Mouse (Mus musculus) ES-E14 (cell line): Measurements from ENCODE around the gene Sepsecs.

Experiments
- HCFC1 ChIP-seq: IDR thresholded peaks from 2 replicates; pipeline ENCODE4 v1.6.1; 2012; ENCODE audit warnings: low read length, inconsistent platforms, borderline replicate concordance; ENCODE audit not compliant: insufficient read depth
- MAFK ChIP-seq: IDR thresholded peaks from 2 replicates; pipeline ENCODE4 v1.6.1; 2014; ENCODE audit warnings: mild to moderate bottlenecking, low read depth, low read length, inconsistent platforms; ENCODE audit not compliant: insufficient read depth

DNA sequence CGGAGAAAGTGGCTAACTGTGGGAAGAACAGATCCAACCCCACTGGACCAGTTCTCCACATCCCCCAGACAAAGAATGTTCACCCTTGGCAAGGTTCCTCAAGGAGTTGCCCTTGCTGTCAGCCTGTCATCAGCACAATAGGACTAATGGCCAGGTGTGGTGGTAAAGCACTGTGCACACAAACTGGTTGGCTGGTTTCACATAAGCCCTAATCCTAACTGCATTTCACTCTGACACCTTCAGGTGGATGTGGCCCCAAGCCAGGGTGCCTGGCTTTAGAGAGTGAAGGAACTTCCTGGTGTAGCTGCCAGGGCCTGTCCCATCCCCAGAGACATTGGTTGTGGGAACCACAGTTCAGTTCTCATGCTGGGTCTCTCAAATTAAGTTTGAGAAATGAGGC is 44.6 kb downstream of the Sepsecs start:
- TF ChIP-seq MAFK, result no peak
- no peak for TF ChIP-seq HCFC1
